ENCODE assay signal across 9 mouse cellular contexts in genomic region chr19:47559751-47560512, GRCm38 (mm10). TPM values are rescaled to one million over a fixed set of nuclear protein-coding genes. Genes with fewer than 3 reads are reported as not detected.
DNase-seq lines count a peak whose midpoint lies in the region; ATAC-seq lines count a peak whose summit lies in the region.
"Had no signal": no experiment of that assay in that cellular context is flagged by ENCODE, and none has a peak within 500 bp of the region (broad histone marks: within the 10 kb centered on the region; RNA-seq: fewer than 3 reads in every experiment).

No protein-coding gene starts in this region.

- no peak overlapping the region for H3K4me3 ChIP-seq in kidney, embryonic 15.5 days (replicated peaks)
- H3K4me3 ChIP-seq: gastrocnemius, adult 2 months had no signal

- ATAC-seq in kidney, embryonic 15.5 days (replicated peaks; ENCODE audit: low FRiP score) = no peak
- ATAC-seq in megakaryocyte, adult 5-6 weeks (ENCODE audit: poor library complexity, severe bottlenecking) = no peak

- WGBS in kidney, embryonic 15.5 days = 73% methylated on average over 14 of the region's 14 CpGs

- H3K27ac ChIP-seq in kidney, embryonic 15.5 days = no peak overlapping the region
- H3K27ac ChIP-seq: gastrocnemius, adult 2 months had no signal

- H3K4me2 ChIP-seq in kidney, embryonic 15.5 days = no peak overlapping the region

- H3K36me3 ChIP-seq in kidney, embryonic 15.5 days = no peaks in the 10 kb centered on the region

- H3K4me1 ChIP-seq in kidney, embryonic 15.5 days = peaks cover 12% of the 10 kb centered on the region

- H3K9me3 ChIP-seq in kidney, embryonic 15.5 days (replicated peaks) = no peaks in the 10 kb centered on the region

- H3K9ac ChIP-seq in kidney, embryonic 15.5 days = no peak overlapping the region

- peak; percentile 36 to 42 for DNase-seq in cerebellum, postnatal 10 days
- DNase-seq in cerebellum, adult 9-10 months = no peak
- peak; percentile 13 for DNase-seq in kidney, adult 11 months
- peak; percentile 45 for DNase-seq in right cerebral cortex, postnatal 25 days
- no peak for DNase-seq in right cerebral cortex, postnatal 14 days
- no peak for DNase-seq in spleen, adult 12 weeks (ENCODE audit: low spot score)
- DNase-seq: gastrocnemius, adult 2 months had no signal

- no peaks in the 10 kb centered on the region for H3K27me3 ChIP-seq in kidney, embryonic 15.5 days

RNA-seq across cellular contexts. Expression of gene Slk, which starts 19.5 kb away (rescaled TPM):
- polyA plus RNA-seq in kidney, embryonic 15.5 days (2015; fragmentation: Nextera tagmentation; extraction: Ambion mirVana) = 12.0 and 12.2 TPM in 2 replicates
- total RNA-seq in megakaryocyte, adult 5-6 weeks (2015) = 148 and 150 TPM in 2 replicates
- 262 and 270 TPM in 2 replicates for total RNA-seq in megakaryocyte, adult 5-6 weeks (2017)

RNA-seq across cellular contexts. Expression of gene Stn1, which starts 22.6 kb away (rescaled TPM):
- 47.1 and 51.0 TPM in 2 replicates for polyA plus RNA-seq in kidney, embryonic 15.5 days (2015; fragmentation: Nextera tagmentation; extraction: Ambion mirVana)
- total RNA-seq in megakaryocyte, adult 5-6 weeks (2015) = 44.2 and 46.2 TPM in 2 replicates
- total RNA-seq in megakaryocyte, adult 5-6 weeks (2017) = 39.2 and 44.9 TPM in 2 replicates

Comparison
In these comparisons a context has a peak if more than half of its experiments do, and no peak if none do; other contexts are left out.
1. DNase-seq: peak in cerebellum, postnatal 10 days (2 of 2), kidney, adult 11 months (single experiment) and right cerebral cortex, postnatal 25 days (single experiment); none in cerebellum, adult 9-10 months (single experiment), right cerebral cortex, postnatal 14 days (single experiment) and spleen, adult 12 weeks (single experiment).